Mouse (Mus musculus): ENCODE measurements around the gene Slc25a19. TPM values are rescaled to one million over a fixed set of nuclear protein-coding genes. Genes with fewer than 3 reads are reported as not detected.

Slc25a19 gene
- polyA plus RNA-seq, 1 experiment from 2014 or later = 22.7 TPM

DNA sequence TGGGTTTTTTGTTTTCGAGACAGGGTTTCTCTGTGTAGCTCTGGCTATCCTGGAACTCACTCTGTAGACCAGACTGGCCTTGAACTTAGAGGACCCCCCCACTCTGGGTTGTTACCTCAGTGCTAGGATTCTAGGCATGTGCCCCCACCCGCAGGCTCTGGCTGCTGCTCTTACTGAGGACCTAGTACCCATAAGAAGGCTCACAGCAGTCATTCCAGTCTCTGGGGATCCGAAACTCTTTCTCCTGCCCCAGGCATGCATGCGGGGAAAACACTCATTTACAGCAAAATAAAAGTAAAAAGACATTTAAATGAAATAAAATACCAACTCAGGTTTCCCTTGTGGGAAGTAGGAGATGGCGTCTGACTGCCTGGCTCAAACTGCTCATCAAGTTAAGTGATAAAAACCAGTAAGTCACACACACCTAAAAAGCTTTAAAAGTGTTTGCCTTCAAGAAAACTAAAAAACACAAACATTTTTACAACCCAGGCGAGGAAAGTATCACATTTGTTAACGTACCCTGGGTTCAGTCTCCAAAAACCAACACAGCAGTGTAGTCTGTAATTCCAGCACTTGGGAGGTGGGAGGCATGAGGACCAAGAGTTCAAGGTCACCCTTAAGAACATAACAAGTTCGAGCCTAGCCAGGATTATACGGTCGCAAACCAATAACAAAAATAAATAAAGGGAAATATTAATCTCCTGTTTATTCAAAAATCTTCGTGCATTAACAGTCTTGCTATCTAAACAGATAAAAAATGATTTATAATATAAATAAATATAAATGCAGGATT lies 1.1 kb downstream of the Slc25a19 start:
- peaks cover 6% of the 10 kb centered on the region for H3K4me1 ChIP-seq (ENCODE audit: control insufficient read depth, insufficient read depth, low read length)
- WGBS = 40% methylated on average over 11 of the region's 11 CpGs
- H3K36me3 ChIP-seq (ENCODE audit: control insufficient read depth, insufficient read depth, low read length) = peaks cover 8% of the 10 kb centered on the region; the same call in 1 of the 2 replicates
- H3K9ac ChIP-seq (ENCODE audit: low read length) = peak overlapping the region; percentile 79
- H3K4me3 ChIP-seq (replicated peaks; ENCODE audit: low read length) = peak overlapping the region; percentile 75
- H3K27ac ChIP-seq (ENCODE audit: low read length) = no peak overlapping the region
- H3K9me3 ChIP-seq (replicated peaks; ENCODE audit: control insufficient read depth, low read length) = no peaks in the 10 kb centered on the region
- peak overlapping the region; percentile 91 for H3K4me2 ChIP-seq (ENCODE audit: low read depth, low read length)
- no peak for ATAC-seq (ENCODE audit: insufficient read depth, low FRiP score)
- H3K27me3 ChIP-seq (ENCODE audit: control insufficient read depth, insufficient read depth, low read length) = no peaks in the 10 kb centered on the region

DNA sequence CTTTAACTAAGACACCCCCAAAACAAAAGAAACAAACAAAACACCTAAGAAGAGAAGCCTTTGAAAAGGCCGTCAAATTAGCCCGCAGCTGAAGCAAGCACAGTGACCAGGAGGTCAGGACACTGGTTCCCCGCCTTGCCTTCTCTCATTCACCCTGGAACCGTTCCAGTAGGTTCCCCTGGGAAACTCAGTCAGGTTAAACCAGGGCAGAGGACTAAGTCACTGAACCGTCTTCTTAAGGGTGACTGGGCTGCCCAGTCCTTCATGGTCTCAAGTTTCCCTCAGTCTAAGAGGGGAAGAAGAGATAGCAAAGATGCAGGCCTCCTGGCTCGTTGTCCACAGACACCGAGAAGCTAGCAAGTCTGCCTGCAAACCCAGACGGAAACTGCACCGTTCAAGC lies 2.2 kb downstream of the Slc25a19 start:
- Histone ChIP-seq H3K4me2 (ENCODE audit: low read depth, low read length) (no peak overlapping the region), H3K27me3 (ENCODE audit: control insufficient read depth, insufficient read depth, low read length) (no peaks in the 10 kb centered on the region), H3K27ac (ENCODE audit: low read length) (no peak overlapping the region), H3K9ac (ENCODE audit: low read length) (no peak overlapping the region), H3K4me1 (ENCODE audit: control insufficient read depth, insufficient read depth, low read length) (peaks cover 6% of the 10 kb centered on the region; the same call in 1 of the 2 replicates), H3K36me3 (ENCODE audit: control insufficient read depth, insufficient read depth, low read length) (peaks cover 8% of the 10 kb centered on the region; the same call in 1 of the 2 replicates), H3K9me3 (replicated peaks; ENCODE audit: control insufficient read depth, low read length) (no peaks in the 10 kb centered on the region), H3K4me3 (replicated peaks; ENCODE audit: low read length) (no peak overlapping the region)
- no peak for ATAC-seq (ENCODE audit: insufficient read depth, low FRiP score)
- 76% methylated on average over 9 of the region's 9 CpGs for WGBS

DNA sequence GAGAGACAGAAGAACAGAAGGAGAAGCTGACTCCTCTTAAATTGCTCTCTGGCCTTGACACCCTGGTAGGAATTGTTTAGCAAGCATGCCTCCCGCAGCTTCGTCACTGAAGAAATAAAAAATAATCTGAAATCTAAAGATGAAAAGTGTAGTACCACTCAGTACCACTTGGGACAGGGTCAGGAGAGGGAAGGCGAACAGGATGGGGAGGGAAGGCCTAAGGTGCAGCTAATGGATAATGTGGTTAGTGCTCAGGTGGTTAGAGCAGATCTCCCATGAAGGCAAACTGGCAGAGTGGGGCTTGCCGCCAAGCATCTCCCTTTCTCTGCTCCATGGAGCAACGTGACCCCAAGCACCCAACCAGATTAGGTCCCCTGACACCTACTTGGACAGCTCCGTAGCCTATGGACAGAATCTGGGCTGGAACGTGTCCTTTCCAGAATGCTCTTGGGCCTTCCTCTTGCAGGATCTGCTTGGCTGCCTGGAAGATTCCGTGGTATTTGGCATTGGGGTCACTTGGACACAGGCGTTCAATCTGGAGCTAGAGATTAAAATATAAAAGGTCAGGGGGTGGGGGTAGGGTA lies 4.5 kb downstream of the Slc25a19 start:
- no peak overlapping the region for H3K4me3 ChIP-seq (replicated peaks; ENCODE audit: low read length)
- no peaks in the 10 kb centered on the region for H3K9me3 ChIP-seq (replicated peaks; ENCODE audit: control insufficient read depth, low read length)
- no peak overlapping the region for H3K9ac ChIP-seq (ENCODE audit: low read length)
- 67% methylated on average over 9 of the region's 9 CpGs for WGBS
- no peak for ATAC-seq (ENCODE audit: insufficient read depth, low FRiP score)
- peaks cover 8% of the 10 kb centered on the region; the same call in 1 of the 2 replicates for H3K36me3 ChIP-seq (ENCODE audit: control insufficient read depth, insufficient read depth, low read length)
- no peak overlapping the region for H3K27ac ChIP-seq (ENCODE audit: low read length)
- H3K4me2 ChIP-seq (ENCODE audit: low read depth, low read length) = no peak overlapping the region
- H3K27me3 ChIP-seq (ENCODE audit: control insufficient read depth, insufficient read depth, low read length) = no peaks in the 10 kb centered on the region
- peaks cover 6% of the 10 kb centered on the region; the same call in 1 of the 2 replicates for H3K4me1 ChIP-seq (ENCODE audit: control insufficient read depth, insufficient read depth, low read length)

GRCm38 (mm10) chr11:115619949-115620348 lies 8.1 kb downstream of the Slc25a19 start:
- H3K4me3 ChIP-seq (replicated peaks; ENCODE audit: low read length) = no peak overlapping the region
- no peak for ATAC-seq (ENCODE audit: insufficient read depth, low FRiP score)
- no peak overlapping the region for H3K4me2 ChIP-seq (ENCODE audit: low read depth, low read length)
- H3K9me3 ChIP-seq (replicated peaks; ENCODE audit: control insufficient read depth, low read length) = no peaks in the 10 kb centered on the region
- no peak overlapping the region for H3K27ac ChIP-seq (ENCODE audit: low read length)
- H3K9ac ChIP-seq (ENCODE audit: low read length) = no peak overlapping the region
- peaks cover 12% of the 10 kb centered on the region for H3K36me3 ChIP-seq (ENCODE audit: control insufficient read depth, insufficient read depth, low read length)
- 95% methylated on average over 7 of the region's 7 CpGs for WGBS
- no peaks in the 10 kb centered on the region for H3K4me1 ChIP-seq (ENCODE audit: control insufficient read depth, insufficient read depth, low read length)
- no peaks in the 10 kb centered on the region for H3K27me3 ChIP-seq (ENCODE audit: control insufficient read depth, insufficient read depth, low read length)

- Histone ChIP-seq H3K4me2 (ENCODE audit: low read depth, low read length) (no peak overlapping the region), H3K4me3 (replicated peaks; ENCODE audit: low read length) (no peak overlapping the region), H3K27ac (ENCODE audit: low read length) (no peak overlapping the region), H3K27me3 (ENCODE audit: control insufficient read depth, insufficient read depth, low read length) (no peaks in the 10 kb centered on the region), H3K36me3 (ENCODE audit: control insufficient read depth, insufficient read depth, low read length) (peaks cover 13% of the 10 kb centered on the region), H3K9me3 (replicated peaks; ENCODE audit: control insufficient read depth, low read length) (no peaks in the 10 kb centered on the region), H3K4me1 (ENCODE audit: control insufficient read depth, insufficient read depth, low read length) (0 out of 2 replicates have a peak, but pooled peaks cover 4% of the 10 kb centered on the region), H3K9ac (ENCODE audit: low read length) (no peak overlapping the region)
- no peak for ATAC-seq (ENCODE audit: insufficient read depth, low FRiP score)
- 86% methylated on average over 16 of the region's 16 CpGs for WGBS
Measured at GRCm38 (mm10) chr11:115618732-115619516, 9.2 kb downstream of the Slc25a19 start.

- Histone ChIP-seq H3K4me1 (ENCODE audit: control insufficient read depth, insufficient read depth, low read length) (peaks cover 11% of the 10 kb centered on the region), H3K4me2 (ENCODE audit: low read depth, low read length) (no peak overlapping the region), H3K36me3 (ENCODE audit: control insufficient read depth, insufficient read depth, low read length) (peaks cover 13% of the 10 kb centered on the region), H3K9ac (ENCODE audit: low read length) (no peak overlapping the region), H3K9me3 (replicated peaks; ENCODE audit: control insufficient read depth, low read length) (no peaks in the 10 kb centered on the region), H3K27ac (ENCODE audit: low read length) (no peak overlapping the region), H3K27me3 (ENCODE audit: control insufficient read depth, insufficient read depth, low read length) (no peaks in the 10 kb centered on the region), H3K4me3 (replicated peaks; ENCODE audit: low read length) (no peak overlapping the region)
- ATAC-seq (ENCODE audit: insufficient read depth, low FRiP score) = no peak
- 83% methylated on average over 2 of the region's 2 CpGs for WGBS
Measured at GRCm38 (mm10) chr11:115618001-115618400, 10.1 kb downstream of the Slc25a19 start.

- Histone ChIP-seq H3K27ac (ENCODE audit: low read length) (no peak overlapping the region), H3K36me3 (ENCODE audit: control insufficient read depth, insufficient read depth, low read length) (peaks cover 5% of the 10 kb centered on the region; the same call in 1 of the 2 replicates), H3K9me3 (replicated peaks; ENCODE audit: control insufficient read depth, low read length) (no peaks in the 10 kb centered on the region), H3K4me1 (ENCODE audit: control insufficient read depth, insufficient read depth, low read length) (peaks cover 13% of the 10 kb centered on the region), H3K4me2 (ENCODE audit: low read depth, low read length) (no peak overlapping the region), H3K9ac (ENCODE audit: low read length) (no peak overlapping the region), H3K27me3 (ENCODE audit: control insufficient read depth, insufficient read depth, low read length) (no peaks in the 10 kb centered on the region), H3K4me3 (replicated peaks; ENCODE audit: low read length) (no peak overlapping the region)
- ATAC-seq (ENCODE audit: insufficient read depth, low FRiP score) = no peak
- 79% methylated on average over 6 of the region's 6 CpGs for WGBS
Measured at GRCm38 (mm10) chr11:115616893-115617292, 11.2 kb downstream of the Slc25a19 start.

- Histone ChIP-seq H3K9me3 (replicated peaks; ENCODE audit: control insufficient read depth, low read length) (no peaks in the 10 kb centered on the region), H3K27me3 (ENCODE audit: control insufficient read depth, insufficient read depth, low read length) (no peaks in the 10 kb centered on the region), H3K9ac (ENCODE audit: low read length) (no peak overlapping the region), H3K4me1 (ENCODE audit: control insufficient read depth, insufficient read depth, low read length) (peaks cover 18% of the 10 kb centered on the region), H3K4me2 (ENCODE audit: low read depth, low read length) (no peak overlapping the region), H3K4me3 (replicated peaks; ENCODE audit: low read length) (no peak overlapping the region), H3K27ac (ENCODE audit: low read length) (no peak overlapping the region), H3K36me3 (ENCODE audit: control insufficient read depth, insufficient read depth, low read length) (peaks cover 5% of the 10 kb centered on the region; the same call in 1 of the 2 replicates)
- 88% methylated on average over 7 of the region's 7 CpGs for WGBS
- no peak for ATAC-seq (ENCODE audit: insufficient read depth, low FRiP score)
Measured at GRCm38 (mm10) chr11:115616371-115616770, 11.7 kb downstream of the Slc25a19 start.
